Mouse (Mus musculus) ovary, postnatal 10 days (tissue): ENCODE results near the gene Znrf4.
"Not testable (repeated sequence)": the region's sequence is repeated elsewhere in the genome, so short reads cannot be mapped to it uniquely, and the experiment has no call there.

ENCODE experiments used
- DNase-seq: peaks from one replicate; pipeline ENCODE4 v3.0.0; 2022; ENCODE audit warnings: low spot score

Znrf4 gene

GRCm38 (mm10) chr17:56536192-56536591, 24.0 kb upstream of the Znrf4 start:
- no peak for DNase-seq

DNA sequence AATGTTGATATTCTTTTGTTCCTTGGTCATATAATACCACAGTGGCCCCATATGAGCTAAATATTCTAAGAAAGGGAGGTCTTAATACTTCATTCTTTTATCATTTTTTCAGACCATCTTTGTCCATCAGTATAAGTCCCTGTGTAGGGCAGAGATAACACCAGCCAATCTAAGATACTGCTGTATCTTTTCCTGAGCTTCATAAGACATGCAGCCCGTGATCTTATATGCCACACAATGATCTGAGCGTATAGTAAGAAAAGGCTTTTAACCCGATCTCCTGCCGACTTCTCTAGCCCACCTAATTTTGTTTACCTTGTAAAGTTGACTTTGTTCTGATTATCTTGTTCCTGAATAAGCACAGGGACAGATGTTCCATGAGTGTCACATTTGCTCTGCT, 12.7 kb upstream of the Znrf4 start:
- no peak for DNase-seq

GRCm38 (mm10) chr17:56522744-56523143, 10.5 kb upstream of the Znrf4 start:
- DNase-seq: no peak

GRCm38 (mm10) chr17:56515690-56516410, 3.6 kb upstream of the Znrf4 start:
- DNase-seq: no peak

GRCm38 (mm10) chr17:56514916-56515315, 2.7 kb upstream of the Znrf4 start:
- DNase-seq: no peak

- no peak for DNase-seq
Measured at GRCm38 (mm10) chr17:56514330-56514729, 2.1 kb upstream of the Znrf4 start.

- no peak for DNase-seq
Measured at GRCm38 (mm10) chr17:56511707-56512090, 532 bp downstream of the Znrf4 start.

DNA sequence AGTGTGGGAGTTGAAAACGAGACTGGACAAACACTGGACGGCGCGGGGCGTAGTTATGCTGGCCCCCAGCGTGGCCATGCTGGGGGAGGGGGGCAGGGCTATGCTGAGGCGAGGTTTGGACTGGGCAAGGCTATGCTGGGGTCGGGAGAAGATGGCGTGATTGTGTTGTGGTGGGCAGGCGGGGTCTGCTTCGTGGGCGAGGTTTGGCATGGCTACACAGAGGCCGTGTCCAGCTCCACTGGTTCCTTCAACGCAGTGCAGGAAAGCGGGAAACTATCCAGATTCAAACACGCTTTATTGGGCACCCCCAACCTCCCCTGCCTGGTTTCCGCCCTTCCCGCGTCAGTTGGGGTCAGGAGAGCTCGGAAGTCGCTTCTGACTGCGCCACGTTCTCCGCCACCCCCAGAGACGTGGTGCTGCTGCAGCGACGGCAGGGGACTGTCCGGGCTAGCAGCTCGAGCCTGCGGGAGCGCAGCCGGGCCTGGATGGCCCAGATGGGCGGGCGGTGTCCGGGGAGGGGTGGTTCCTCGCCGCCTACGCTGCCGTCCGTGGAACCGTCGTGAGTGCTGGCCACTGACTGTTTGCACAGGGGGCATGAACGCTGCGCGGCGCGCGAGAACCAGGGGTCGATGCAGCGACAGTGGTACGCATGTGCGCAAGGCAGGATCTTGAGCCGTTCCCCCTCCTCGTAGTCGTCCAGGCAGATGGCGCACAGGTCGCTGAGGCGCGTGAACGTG, 1.1 kb downstream of the Znrf4 start:
- no peak for DNase-seq

DNA sequence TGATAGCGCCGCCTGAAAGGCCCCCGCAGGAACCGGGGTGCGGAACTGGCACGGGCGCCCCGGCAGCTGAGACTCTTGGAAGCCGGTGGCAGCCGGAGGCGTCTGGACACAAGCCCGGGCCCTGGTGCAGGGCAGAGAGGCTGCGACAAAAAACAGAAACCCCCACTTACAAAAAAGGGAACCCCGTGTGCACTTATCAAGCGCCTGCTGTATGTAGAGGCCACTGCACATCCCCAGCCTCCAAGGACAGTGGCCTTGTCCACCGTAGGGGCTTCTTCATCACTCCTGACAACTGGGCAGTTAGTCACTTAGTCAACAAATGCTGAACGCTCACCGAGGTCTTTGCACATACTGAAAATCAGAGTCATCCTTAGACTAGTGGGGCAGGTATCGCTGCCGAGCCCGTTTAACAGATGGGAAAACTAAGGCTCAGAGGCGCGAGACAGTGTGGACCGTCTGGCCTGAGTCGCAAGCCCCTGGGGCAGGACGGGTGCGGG, 1.7 kb downstream of the Znrf4 start:
- DNase-seq: no peak

DNA sequence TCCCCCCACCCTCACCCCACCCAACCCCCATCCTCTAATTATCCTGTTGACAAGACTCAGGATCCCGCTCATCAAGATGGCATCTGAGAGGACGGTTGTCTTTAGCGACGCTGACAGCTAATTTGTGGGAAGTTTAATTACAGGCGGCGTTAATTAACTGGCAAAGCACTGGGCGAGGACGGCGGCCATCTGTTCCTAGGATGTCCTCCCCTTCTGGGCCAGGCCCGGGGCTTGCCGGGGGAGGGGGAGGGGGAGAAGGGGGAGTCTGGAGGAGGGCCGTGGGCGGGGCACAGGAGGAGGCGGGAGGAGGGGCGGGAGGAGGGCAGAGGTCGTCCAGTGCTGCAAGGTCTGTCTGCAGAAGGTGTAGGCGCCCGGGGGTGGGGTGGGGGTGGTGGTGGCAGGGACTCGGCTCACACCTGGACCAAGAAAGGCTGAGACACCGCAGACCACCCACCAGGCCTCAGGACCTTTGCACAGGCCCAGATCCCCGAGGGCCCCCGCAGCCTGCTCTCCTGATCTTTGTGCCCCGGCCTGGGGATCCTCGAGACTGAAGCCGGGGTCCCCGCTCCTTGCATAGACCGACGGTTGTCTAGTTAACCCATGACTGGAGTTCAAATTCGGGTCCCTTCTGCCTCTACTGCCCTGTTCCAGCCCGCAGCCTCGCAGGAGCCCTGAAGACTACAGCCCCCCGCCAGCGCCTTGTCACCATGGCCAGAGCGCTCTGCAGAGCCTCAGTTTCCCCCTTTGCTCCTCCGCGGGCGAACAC, 2.3 kb downstream of the Znrf4 start:
- no peak for DNase-seq

DNA sequence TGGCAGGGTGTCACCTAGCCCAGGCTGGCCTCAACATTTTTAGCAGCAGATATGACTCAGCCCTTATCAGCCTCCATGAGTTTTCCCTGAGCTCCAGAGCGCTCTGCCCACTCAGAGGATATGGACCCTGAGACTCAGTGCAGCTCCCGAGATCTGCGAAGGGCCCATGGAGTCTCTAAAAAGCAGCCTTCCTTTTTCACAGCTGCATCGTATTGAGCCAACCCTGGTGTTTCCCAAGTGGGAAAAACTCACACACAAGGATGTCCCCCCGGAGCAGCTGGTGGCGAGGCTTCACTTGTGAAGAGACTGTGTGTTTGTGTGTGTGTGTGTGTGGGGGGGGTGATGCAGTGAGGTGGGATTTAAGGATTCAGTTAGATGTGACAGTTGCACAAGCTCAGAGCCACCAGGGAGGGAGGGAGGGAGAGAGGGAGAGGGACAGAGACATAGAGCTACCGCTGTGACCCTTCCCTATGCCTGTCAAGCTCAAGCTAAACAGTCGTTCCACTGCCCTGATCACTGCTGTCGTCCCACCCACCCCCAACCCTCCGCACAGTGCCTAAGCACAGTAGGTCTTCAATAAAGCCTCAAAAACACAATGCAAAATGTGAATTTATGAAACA, 3.1 kb downstream of the Znrf4 start:
- no peak for DNase-seq

DNA sequence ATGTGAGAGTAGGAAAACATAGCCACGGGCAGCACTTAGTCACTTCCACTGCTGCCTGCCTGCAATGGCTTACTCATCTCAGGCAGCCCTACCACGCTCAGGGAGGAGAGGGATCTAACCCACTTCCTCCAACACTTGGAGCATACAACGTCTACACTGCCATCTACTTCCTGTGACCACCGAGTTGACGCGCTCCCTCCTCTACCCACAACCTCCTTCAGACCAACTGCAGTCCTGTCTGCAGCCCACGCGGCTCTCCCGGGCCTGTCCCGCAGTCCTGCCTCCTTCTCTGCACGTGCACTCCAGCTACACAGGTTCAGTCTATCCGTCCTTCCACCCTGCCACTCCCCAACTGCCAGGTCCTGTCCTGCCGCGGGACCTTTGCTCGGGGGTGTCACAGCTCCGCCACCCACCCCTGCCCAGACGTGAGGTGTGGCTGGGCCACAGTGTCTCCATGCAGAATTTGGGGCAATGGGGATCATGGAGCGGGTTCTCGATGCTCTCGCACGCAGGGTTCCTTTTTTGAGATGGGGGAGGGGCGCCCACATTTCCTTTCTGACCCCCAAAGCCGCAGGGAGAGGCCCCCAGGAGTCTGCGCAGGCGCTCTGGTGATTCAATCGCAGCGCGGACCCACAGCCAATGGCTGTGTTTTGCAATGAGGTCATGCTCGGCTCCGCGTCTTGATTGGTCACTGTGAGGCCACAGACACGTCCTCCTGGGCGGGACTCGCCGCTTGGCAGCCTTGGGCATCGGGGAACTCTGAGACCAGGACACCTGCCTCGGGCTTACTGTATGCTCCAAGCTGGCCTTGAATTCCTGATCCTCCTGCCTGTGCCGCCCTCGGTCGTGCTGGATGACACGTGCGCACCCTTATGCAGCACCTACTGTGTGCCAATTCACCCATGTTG, 4.8 kb downstream of the Znrf4 start:
- peak; percentile 83 for DNase-seq

GRCm38 (mm10) chr17:56506417-56507065, 5.7 kb downstream of the Znrf4 start:
- no peak for DNase-seq

- DNase-seq: no peak
Measured at GRCm38 (mm10) chr17:56505401-56505800, 6.8 kb downstream of the Znrf4 start.

DNA sequence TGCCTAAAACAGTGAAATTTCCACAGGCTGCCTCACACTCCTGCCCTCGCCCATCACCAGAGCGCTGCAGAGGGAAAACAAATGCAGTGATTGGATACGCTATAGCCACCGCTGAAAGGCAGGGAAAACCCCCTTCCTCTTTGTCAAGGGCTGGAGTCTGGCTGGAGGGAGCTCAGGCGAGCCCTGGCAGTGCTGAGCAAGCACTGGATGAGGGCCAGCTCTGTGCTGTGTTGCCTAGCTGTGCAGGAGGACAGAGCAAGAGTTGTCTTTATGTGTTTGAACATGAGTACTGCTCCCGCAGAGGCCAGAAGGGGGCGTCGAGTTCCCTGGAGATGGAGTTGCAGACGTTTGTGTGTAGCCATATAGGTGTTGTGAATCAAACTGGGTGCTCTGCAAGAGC, 9.7 kb downstream of the Znrf4 start:
- no peak for DNase-seq

GRCm38 (mm10) chr17:56501635-56502400, 10.4 kb downstream of the Znrf4 start:
- DNase-seq: not testable (repeated sequence)

DNA sequence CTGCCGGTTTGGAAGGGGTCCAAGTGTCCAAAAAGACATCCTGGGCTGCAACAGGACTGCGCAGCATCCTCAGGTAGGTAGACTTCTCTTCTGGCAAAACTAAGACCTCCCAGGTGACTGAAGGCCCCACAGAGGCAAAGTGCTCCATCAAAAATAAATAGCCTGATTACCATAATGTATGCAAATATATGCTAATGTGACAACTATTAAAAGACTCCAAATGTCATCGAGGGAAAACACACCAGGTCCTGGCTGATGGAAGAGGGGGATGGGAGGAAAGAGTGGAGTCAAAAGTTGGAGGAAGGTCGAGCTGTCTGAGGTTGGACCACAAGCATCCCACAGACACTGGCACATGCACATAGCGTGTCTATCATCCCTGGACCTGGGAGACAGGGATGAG, 13.0 kb downstream of the Znrf4 start:
- no peak for DNase-seq

DNA sequence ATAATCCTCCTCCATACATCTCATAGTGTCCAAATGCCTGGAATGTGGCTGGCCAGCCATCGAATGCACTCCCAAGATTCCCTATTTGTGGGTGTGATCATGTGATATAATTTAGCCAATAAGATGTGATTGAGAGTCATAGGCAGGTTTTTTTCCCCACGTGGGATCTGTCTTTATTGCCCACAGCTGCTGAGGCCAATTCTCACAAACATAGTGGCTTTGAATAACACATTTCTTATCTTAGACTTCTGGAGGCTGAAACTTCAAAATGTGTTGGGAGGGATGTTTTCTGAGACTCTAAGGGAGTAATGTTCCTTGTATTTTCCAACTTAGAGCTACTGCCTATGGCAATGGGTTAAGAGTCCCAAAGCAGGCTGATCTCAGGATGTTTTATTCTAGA, 17.8 kb downstream of the Znrf4 start:
- DNase-seq: no peak

- DNase-seq: no peak
Measured at GRCm38 (mm10) chr17:56493841-56494240, 18.4 kb downstream of the Znrf4 start.
